Comparison of ENCODE assay signal across 16 mouse cellular contexts in genomic region chr6:78821251-78821650, GRCm38 (mm10).
"Had no signal": no experiment of that assay in that cellular context is flagged by ENCODE, and none has a peak within 500 bp of the region (broad histone marks: within the 10 kb centered on the region; RNA-seq: fewer than 3 reads in every experiment).

No protein-coding gene starts in this region.

- H3K4me3 ChIP-seq: neural tube, embryonic 13.5 days; neural tube, embryonic 15.5 days; stomach, embryonic 15.5 days had no signal

- H3K4me1 ChIP-seq: neural tube, embryonic 13.5 days; neural tube, embryonic 15.5 days; stomach, embryonic 15.5 days had no signal

- H3K36me3 ChIP-seq: neural tube, embryonic 13.5 days; neural tube, embryonic 15.5 days; stomach, embryonic 15.5 days had no signal

- H3K4me2 ChIP-seq: neural tube, embryonic 13.5 days; neural tube, embryonic 15.5 days; stomach, embryonic 15.5 days had no signal

- H3K27ac ChIP-seq: neural tube, embryonic 13.5 days; neural tube, embryonic 15.5 days; stomach, embryonic 15.5 days; stomach, postnatal 0 days had no signal

- H3K27me3 ChIP-seq: neural tube, embryonic 13.5 days; neural tube, embryonic 15.5 days; stomach, embryonic 15.5 days had no signal

- H3K9ac ChIP-seq: neural tube, embryonic 13.5 days; neural tube, embryonic 15.5 days; stomach, embryonic 15.5 days had no signal

- DNase-seq: retina, postnatal 1 day; right cerebral cortex, adult 18-20 months; right cerebral cortex, postnatal 14 days; right cerebral cortex, postnatal 25 days; right cerebral cortex, postnatal 4 days; spleen, adult 18-20 months; thymus, adult 18-20 months; thymus, adult 2 months; thymus, postnatal 14 days; thymus, postnatal 25 days; thymus, postnatal 36 days; thymus, postnatal 4 days had no signal

- H3K9me3 ChIP-seq: neural tube, embryonic 15.5 days; stomach, embryonic 15.5 days had no signal
